Mouse (Mus musculus) cerebellum, adult 9-11 months (tissue): ENCODE results near the gene Gm8332.
"Not testable (repeated sequence)": the region's sequence is repeated elsewhere in the genome, so short reads cannot be mapped to it uniquely, and the experiment has no call there.

Experiments used
- DNase-seq: peaks from one replicate; pipeline ENCODE4 v3.0.0; 2022

Gm8332 gene

DNA sequence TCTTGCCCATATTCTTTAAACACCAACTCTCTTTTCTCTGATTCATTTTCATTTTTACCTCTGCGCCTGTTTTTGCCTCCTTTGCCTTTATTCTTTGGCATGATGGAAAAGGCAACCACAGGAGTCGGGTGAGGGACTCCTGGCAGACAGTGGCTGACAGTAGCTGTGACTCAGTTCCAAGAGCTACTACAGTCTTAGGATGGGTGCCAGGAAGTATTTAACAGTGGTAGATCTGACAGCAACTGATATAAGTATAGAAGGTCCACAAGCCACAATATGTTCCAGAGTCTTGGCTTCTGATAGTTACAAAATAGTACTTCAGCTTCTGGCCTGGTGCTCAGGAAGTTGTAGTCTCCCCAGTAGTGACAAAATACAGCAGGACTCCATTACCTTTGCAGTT lies at the start of gene Gm8332:
TSS of gene Gm8332 (minus strand) at position 101 of the 400 bp plus-strand sequence.
- not testable (repeated sequence) for DNase-seq

DNA sequence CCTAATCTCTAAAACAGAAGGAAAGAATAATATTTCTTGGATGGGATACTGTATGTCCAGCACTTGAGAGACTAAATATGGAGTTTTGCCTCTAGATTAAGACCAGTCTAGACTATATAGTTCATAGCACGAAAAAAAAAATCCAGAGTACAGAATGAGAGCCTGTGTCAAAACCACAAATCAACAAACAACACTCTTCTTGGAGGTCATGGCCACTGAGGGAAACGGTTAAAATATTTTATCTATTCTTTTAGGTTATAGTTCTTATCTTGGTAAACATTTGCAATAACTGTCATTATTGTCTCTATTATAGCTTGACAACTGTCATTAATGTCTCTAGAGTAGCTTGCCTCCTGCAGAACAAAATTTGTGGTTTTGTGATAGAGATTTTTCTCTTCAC lies 47.3 kb upstream of the Gm8332 start:
- DNase-seq = not testable (repeated sequence)

DNA sequence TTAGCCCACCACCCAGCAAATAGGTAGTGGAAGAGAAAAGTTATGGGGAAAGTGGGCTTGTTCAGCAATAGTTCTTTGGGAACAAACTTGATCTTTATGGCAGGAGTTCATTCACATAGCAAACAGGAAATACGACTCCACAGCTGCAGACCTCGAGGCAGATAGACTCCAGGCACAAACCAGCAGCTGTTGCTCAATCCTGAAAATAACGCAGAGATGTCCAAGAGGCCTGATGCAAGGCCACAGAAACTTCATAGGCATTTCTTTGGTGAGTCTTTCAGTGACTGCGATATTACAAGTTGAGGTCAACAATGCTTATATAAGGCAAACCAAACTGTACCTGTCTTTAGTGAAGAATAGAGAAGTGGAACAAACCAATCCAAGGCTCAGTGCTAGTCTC lies 43.2 kb upstream of the Gm8332 start:
- not testable (repeated sequence) for DNase-seq

DNA sequence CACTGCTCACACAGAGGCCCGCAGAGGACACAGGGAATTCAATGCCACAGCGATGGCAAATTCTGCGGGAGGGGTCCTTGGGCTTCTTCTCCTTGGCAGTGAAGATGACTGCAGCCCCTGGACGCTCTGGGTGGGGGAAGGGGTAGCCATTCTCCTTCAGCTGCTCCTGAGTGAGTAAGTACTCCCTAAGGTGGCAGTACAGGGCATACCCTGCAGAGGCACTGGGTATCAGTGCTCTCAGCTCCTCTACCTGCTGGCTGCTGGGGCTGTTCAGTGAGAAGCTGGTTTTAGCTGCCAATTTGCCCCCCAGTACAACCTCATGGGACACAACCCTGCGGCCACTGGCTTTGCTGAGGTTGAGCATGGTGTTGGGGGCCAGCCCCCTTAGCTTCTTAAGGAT lies 35.3 kb upstream of the Gm8332 start:
- DNase-seq = not testable (repeated sequence)

DNA sequence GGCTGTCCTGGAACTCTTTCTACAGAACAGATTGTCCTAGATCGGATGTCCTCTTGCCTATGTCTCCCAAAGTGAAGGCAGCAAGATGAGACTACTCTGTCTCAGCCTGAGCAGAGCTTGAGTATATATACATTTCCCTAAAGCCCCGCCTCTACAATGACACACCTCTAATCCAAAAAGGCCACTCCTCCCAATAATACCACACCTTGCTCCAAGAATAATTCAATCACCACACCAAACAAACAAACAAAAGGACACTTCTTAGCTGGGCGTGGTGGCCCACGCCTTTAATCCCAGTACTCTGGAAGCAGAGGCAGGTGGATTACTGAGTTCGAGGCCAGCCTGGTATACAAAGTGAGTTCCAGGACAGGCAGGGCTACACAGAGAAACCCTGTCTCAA lies 24.5 kb upstream of the Gm8332 start, which contains the start of gene Gm5662:
TSS of gene Gm5662 (minus strand) at position 101 of the 400 bp plus-strand sequence.
- not testable (repeated sequence) for DNase-seq

DNA sequence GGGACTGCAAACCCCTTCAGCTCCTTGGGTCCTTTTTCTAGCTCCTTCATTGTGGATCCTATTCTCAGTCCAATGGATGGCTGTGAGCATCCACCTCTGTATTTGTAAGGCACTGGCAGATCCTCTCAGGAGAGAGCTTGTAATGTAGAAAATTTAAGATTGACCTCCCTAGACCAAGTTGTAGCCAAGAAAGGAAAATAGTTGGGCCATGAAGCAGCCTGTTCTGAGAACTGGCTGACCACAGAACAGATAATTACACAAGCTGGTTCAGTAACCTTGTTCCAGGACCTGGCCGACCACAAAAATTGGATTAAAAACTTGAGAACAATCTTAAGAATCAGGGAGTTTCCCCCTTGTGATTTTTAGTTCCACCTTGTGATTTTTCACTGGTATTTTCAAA lies 7.3 kb upstream of the Gm8332 start:
- no peak for DNase-seq

DNA sequence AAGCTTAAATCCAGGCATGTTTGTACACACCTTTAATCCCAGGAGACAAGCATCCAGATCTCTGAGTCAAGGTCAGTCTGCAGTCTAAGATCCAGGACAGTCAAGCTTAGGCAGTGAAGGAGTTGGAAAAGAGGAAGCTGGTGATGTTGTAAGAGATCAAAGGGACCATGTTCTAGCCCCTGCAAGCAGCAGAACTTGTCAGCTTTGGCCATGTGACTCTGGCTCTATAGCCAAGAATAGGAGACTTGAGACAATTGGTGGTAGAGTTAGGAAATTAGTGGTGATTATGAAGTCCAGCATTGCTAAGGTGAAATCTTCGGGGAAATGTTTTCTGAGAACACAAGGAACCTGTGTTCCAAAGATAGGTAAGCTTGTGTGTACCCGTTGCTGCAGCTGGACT lies 6.0 kb upstream of the Gm8332 start:
- DNase-seq = not testable (repeated sequence)

DNA sequence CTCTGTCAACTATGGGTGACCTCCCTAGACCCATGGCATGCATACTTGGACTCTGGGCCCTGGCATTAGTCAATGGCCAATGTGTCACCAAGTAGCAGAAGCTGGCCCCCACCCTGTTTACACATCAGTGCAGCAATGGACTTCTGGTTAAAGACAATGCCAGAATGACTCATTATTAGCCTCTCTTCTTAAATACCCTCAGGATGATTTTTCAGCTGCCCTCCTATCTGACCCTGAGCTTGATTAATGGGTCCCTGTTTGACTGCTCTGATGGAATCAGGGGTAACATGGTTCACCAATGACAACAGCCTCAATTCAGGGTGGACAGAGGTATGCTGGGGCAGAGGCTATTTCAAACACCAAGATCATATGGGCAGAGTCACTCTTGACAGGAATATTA lies 4.1 kb downstream of the Gm8332 start:
- DNase-seq = not testable (repeated sequence)

DNA sequence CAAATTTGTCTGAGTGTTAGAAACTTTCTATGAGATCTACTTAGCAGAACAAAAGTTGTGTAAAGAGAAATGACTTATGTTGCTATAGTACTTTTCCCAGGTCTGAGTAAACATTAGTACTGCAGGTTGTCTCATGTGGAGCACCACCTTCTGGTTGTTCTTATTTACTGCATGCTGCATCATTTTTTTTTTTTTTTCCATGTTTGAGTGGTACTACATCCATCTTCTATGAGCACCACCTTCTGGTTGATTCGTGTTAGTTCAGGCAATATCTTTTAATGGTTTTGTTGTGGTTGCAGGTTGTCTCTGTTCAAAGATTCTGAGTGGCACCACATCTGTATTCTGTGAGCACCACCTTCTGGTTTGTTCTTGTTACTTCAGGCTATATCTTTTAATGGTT lies 7.0 kb downstream of the Gm8332 start:
- not testable (repeated sequence) for DNase-seq

DNA sequence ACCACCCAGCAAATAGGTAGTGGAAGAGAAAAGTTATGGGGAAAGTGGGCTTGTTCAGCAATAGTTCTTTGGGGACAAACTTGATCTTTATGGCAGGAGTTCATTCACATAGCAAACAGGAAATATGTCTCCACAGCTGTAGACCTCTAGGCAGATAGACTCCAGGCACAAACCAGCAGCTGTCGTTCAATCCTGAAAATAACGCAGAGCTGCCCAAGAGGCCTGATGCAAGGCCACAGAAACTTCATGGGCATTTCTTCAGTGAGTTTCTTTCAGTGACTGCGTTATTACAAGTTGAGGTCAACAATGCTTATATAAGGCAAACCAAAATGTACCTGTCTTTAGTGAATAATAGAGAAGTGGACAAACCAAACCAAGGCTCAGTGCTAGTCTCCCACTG lies 30.5 kb downstream of the Gm8332 start:
- DNase-seq = no peak

DNA sequence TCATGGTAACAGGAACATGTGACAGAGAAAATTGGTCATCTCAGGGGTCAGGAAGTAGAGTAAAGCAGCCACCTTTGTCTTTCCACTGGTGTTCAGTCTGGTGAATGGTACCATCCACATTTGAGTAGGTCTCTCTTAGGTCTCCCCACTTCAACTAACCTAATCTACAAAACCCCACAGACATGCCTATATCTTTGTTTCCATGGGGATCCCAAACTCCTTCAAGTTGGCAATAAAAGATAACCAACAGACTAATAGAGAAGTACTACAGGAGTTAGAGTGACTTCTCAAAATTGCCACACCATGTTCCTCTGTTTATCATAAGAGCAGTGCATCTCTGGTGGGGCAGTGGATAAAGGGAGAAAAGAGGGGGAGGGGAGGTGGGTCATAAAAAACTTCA lies 31.8 kb downstream of the Gm8332 start:
- not testable (repeated sequence) for DNase-seq

DNA sequence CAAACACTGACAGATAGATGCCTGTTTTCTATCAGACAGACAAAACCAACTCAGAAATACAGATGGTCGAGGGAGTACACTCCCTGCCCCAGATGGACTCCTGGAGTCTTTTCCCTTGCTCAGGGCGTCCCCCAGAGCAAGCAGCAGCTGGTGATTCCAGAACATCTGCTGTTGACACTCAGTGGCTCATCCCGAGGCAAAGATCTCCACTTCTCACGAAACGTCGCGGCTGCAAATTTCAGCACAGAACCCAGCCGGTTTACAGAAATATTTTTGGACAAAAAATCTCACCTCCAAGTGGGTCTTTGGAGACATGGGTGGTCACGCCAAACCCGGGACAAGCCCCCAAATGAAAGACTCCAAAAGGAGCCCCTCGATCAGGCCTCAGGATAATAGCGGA lies 35.3 kb downstream of the Gm8332 start:
- no peak for DNase-seq

DNA sequence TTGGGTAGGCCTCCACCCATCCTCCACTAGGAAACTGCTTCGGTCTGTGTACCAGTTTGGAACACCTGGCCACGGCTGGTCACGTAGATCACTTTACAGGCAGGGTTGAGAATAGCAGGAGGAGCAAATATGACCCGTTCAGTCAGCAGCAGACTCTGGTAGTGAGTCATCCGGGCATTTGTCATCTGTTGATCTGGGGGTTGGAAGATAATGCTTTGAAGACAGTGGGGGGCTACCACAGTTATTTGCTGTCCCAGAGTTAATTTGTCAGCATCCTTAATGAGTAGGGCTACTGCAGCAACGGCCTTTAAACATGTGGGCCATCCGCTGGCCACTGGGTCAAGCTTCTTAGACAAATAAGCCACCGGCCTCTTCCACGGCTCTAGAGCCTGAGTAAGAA lies 38.4 kb downstream of the Gm8332 start:
- not testable (repeated sequence) for DNase-seq

DNA sequence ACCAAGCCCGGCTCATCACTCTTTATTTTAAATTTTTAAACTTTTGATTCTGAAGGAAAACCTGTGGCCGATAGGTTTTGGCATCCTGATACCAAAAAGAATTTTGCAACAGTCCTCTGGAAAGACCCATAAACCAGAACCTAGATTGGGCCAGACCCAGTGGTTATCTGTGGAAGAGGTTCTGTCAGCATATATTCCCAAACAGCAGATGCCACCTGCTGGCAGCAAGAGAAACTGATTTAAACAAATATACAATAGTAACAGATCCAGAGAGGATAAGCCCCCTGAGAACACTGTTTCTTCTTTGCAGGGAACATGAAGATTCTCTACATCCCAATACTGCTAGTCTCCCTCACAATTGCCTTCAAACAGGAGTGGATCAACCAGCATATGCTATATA lies 47.0 kb downstream of the Gm8332 start:
- no peak for DNase-seq
